Mouse (Mus musculus): ENCODE data around the gene Hnrnph3. TPM values are rescaled to one million over a fixed set of nuclear protein-coding genes. Genes with fewer than 3 reads are reported as not detected.

The Hnrnph3 gene
- total and polyA plus RNA-seq, 3 experiments, result 7.3 to 28.8 (median 26.2) TPM

GRCm38 (mm10) chr10:63039867-63040628 lies 16.0 kb upstream of the Hnrnph3 start:
- no peak for TF ChIP-seq CTCF (IDR thresholded peaks at IDR 0.05; ENCODE audit: low read depth, low read length)
- Histone ChIP-seq H3K4me1 (ENCODE audit: insufficient read depth, low read depth, low read length) (no peaks in the 10 kb centered on the region), H3K27me3 (ENCODE audit: insufficient read depth, low read length) (peaks cover 11% of the 10 kb centered on the region), H3K4me3 (ENCODE audit: low read depth, low read length) (no peak overlapping the region), H3K36me3 (replicated peaks) (no peaks in the 10 kb centered on the region), H3K9me3 (replicated peaks) (no peaks in the 10 kb centered on the region)
- no peak for ATAC-seq (ENCODE audit: extremely low read depth, insufficient number of reproducible peaks, low FRiP score, poor library complexity, severe bottlenecking)
- no peak for DNase-seq (ENCODE audit: low spot score)

GRCm38 (mm10) chr10:63038571-63039320 lies 14.7 kb upstream of the Hnrnph3 start:
- no peak for TF ChIP-seq POLR2AphosphoS5 (IDR thresholded peaks at IDR 0.05; ENCODE audit: insufficient replicate concordance, low read depth, low read length)
- TF ChIP-seq TAL1 (conservative IDR thresholded peaks at IDR 0.05; ENCODE audit: low read depth, low read length), result no peak
- no peak for TF ChIP-seq GATA1 (IDR thresholded peaks at IDR 0.05; ENCODE audit: borderline replicate concordance, low read length)
- TF ChIP-seq CTCF (IDR thresholded peaks at IDR 0.05; ENCODE audit: low read depth, low read length), result no peak
- no peak for TF ChIP-seq GATA2 (IDR thresholded peaks at IDR 0.05; ENCODE audit: borderline replicate concordance, low read depth, low read length)
- no peak for DNase-seq (ENCODE audit: low spot score)
- H3K27me3 ChIP-seq (ENCODE audit: insufficient read depth, low read length), result peaks cover 10% of the 10 kb centered on the region; the same call in 1 of the 2 replicates
- no peaks in the 10 kb centered on the region for H3K4me1 ChIP-seq (ENCODE audit: insufficient read depth, low read depth, low read length)
- no peak overlapping the region for H3K4me3 ChIP-seq (ENCODE audit: low read depth, low read length)
- H3K36me3 ChIP-seq (replicated peaks), result no peaks in the 10 kb centered on the region
- no peak for ATAC-seq (ENCODE audit: extremely low read depth, insufficient number of reproducible peaks, low FRiP score, poor library complexity, severe bottlenecking)
- H3K9me3 ChIP-seq (replicated peaks), result no peaks in the 10 kb centered on the region

- TF ChIP-seq GATA1 (IDR thresholded peaks at IDR 0.05; ENCODE audit: borderline replicate concordance, low read length), result no peak
- TF ChIP-seq GATA2 (IDR thresholded peaks at IDR 0.05; ENCODE audit: borderline replicate concordance, low read depth, low read length), result no peak
- no peak for TF ChIP-seq CTCF (IDR thresholded peaks at IDR 0.05; ENCODE audit: low read depth, low read length)
- no peak for TF ChIP-seq POLR2AphosphoS5 (IDR thresholded peaks at IDR 0.05; ENCODE audit: insufficient replicate concordance, low read depth, low read length)
- TF ChIP-seq TAL1 (conservative IDR thresholded peaks at IDR 0.05; ENCODE audit: low read depth, low read length), result no peak
- H3K9me3 ChIP-seq (replicated peaks), result no peaks in the 10 kb centered on the region
- DNase-seq (ENCODE audit: low spot score) (no peak), ATAC-seq (ENCODE audit: extremely low read depth, insufficient number of reproducible peaks, low FRiP score, poor library complexity, severe bottlenecking) (no peak)
- H3K4me1 ChIP-seq (ENCODE audit: insufficient read depth, low read depth, low read length), result no peaks in the 10 kb centered on the region
- H3K36me3 ChIP-seq (replicated peaks), result no peaks in the 10 kb centered on the region
- H3K27me3 ChIP-seq (ENCODE audit: insufficient read depth, low read length), result peaks cover 9% of the 10 kb centered on the region
- no peak overlapping the region for H3K4me3 ChIP-seq (ENCODE audit: low read depth, low read length)
Observed at GRCm38 (mm10) chr10:63032956-63033355, 8.9 kb upstream of the Hnrnph3 start.

- TF ChIP-seq CTCF (IDR thresholded peaks at IDR 0.05; ENCODE audit: low read depth, low read length) (no peak), POLR2AphosphoS5 (IDR thresholded peaks at IDR 0.05; ENCODE audit: insufficient replicate concordance, low read depth, low read length) (no peak), GATA2 (IDR thresholded peaks at IDR 0.05; ENCODE audit: borderline replicate concordance, low read depth, low read length) (no peak), TAL1 (conservative IDR thresholded peaks at IDR 0.05; ENCODE audit: low read depth, low read length) (no peak), GATA1 (IDR thresholded peaks at IDR 0.05; ENCODE audit: borderline replicate concordance, low read length) (no peak)
- Histone ChIP-seq H3K4me1 (ENCODE audit: insufficient read depth, low read depth, low read length) (no peaks in the 10 kb centered on the region), H3K4me3 (ENCODE audit: low read depth, low read length) (no peak overlapping the region), H3K36me3 (replicated peaks) (no peaks in the 10 kb centered on the region), H3K27me3 (ENCODE audit: insufficient read depth, low read length) (peaks cover 7% of the 10 kb centered on the region), H3K9me3 (replicated peaks) (no peaks in the 10 kb centered on the region)
- DNase-seq (ENCODE audit: low spot score) (no peak), ATAC-seq (ENCODE audit: extremely low read depth, insufficient number of reproducible peaks, low FRiP score, poor library complexity, severe bottlenecking) (no peak)
Observed at GRCm38 (mm10) chr10:63032267-63032666, 8.2 kb upstream of the Hnrnph3 start.

- Histone ChIP-seq H3K36me3 (replicated peaks) (no peaks in the 10 kb centered on the region), H3K9me3 (replicated peaks) (no peaks in the 10 kb centered on the region), H3K4me1 (ENCODE audit: insufficient read depth, low read depth, low read length) (peaks cover 4% of the 10 kb centered on the region; the same call in 1 of the 2 replicates), H3K4me3 (ENCODE audit: low read depth, low read length) (no peak overlapping the region), H3K27me3 (ENCODE audit: insufficient read depth, low read length) (peaks cover 4% of the 10 kb centered on the region)
- TF ChIP-seq POLR2AphosphoS5 (IDR thresholded peaks at IDR 0.05; ENCODE audit: insufficient replicate concordance, low read depth, low read length), result no peak
- TF ChIP-seq TAL1 (conservative IDR thresholded peaks at IDR 0.05; ENCODE audit: low read depth, low read length), result no peak
- TF ChIP-seq CTCF (IDR thresholded peaks at IDR 0.05; ENCODE audit: low read depth, low read length), result no peak
- TF ChIP-seq GATA2 (IDR thresholded peaks at IDR 0.05; ENCODE audit: borderline replicate concordance, low read depth, low read length), result no peak
- no peak for TF ChIP-seq GATA1 (IDR thresholded peaks at IDR 0.05; ENCODE audit: borderline replicate concordance, low read length)
- no peak for DNase-seq (ENCODE audit: low spot score)
- no peak for ATAC-seq (ENCODE audit: extremely low read depth, insufficient number of reproducible peaks, low FRiP score, poor library complexity, severe bottlenecking)
Observed at GRCm38 (mm10) chr10:63028396-63028795, 4.4 kb upstream of the Hnrnph3 start.

GRCm38 (mm10) chr10:63027376-63028161 lies 3.6 kb upstream of the Hnrnph3 start:
- no peaks in the 10 kb centered on the region for H3K36me3 ChIP-seq (replicated peaks)
- H3K27me3 ChIP-seq (ENCODE audit: insufficient read depth, low read length), result peaks cover 4% of the 10 kb centered on the region
- H3K4me3 ChIP-seq (ENCODE audit: low read depth, low read length), result no peak overlapping the region
- ATAC-seq (ENCODE audit: extremely low read depth, insufficient number of reproducible peaks, low FRiP score, poor library complexity, severe bottlenecking), result no peak
- no peak for DNase-seq (ENCODE audit: low spot score)
- H3K9me3 ChIP-seq (replicated peaks), result no peaks in the 10 kb centered on the region
- TF ChIP-seq TAL1 (conservative IDR thresholded peaks at IDR 0.05; ENCODE audit: low read depth, low read length), result no peak
- no peak for TF ChIP-seq GATA2 (IDR thresholded peaks at IDR 0.05; ENCODE audit: borderline replicate concordance, low read depth, low read length)
- TF ChIP-seq GATA1 (IDR thresholded peaks at IDR 0.05; ENCODE audit: borderline replicate concordance, low read length), result no peak
- no peak for TF ChIP-seq CTCF (IDR thresholded peaks at IDR 0.05; ENCODE audit: low read depth, low read length)
- no peak for TF ChIP-seq POLR2AphosphoS5 (IDR thresholded peaks at IDR 0.05; ENCODE audit: insufficient replicate concordance, low read depth, low read length)
- H3K4me1 ChIP-seq (ENCODE audit: insufficient read depth, low read depth, low read length), result peaks cover 4% of the 10 kb centered on the region; the same call in 1 of the 2 replicates

Measured in G1E (cell line).